Mouse (Mus musculus): ENCODE data around the gene Homer2. TPM values are rescaled to one million over a fixed set of nuclear protein-coding genes. Genes with fewer than 3 reads are reported as not detected.

The Homer2 gene
- polyA plus RNA-seq, 1 experiment from 2014 or later, result 27.0 TPM

- 81% methylated on average over 18 of the region's 18 CpGs for WGBS
- Histone ChIP-seq H3K36me3 (no peaks in the 10 kb centered on the region), H3K9me3 (no peaks in the 10 kb centered on the region), H3K4me2 (no peak overlapping the region), H3K9ac (no peak overlapping the region), H3K4me3 (no peak overlapping the region), H3K4me1 (replicated peaks) (no peaks in the 10 kb centered on the region), H3K27me3 (no peaks in the 10 kb centered on the region), H3K27ac (no peak overlapping the region)
- ATAC-seq (ENCODE audit: low FRiP score), result no peak
Measured at GRCm38 (mm10) chr7:81725986-81726727, 18.8 kb upstream of the Homer2 start.

GRCm38 (mm10) chr7:81723851-81724250, 16.5 kb upstream of the Homer2 start:
- Histone ChIP-seq H3K9ac (no peak overlapping the region), H3K4me3 (no peak overlapping the region), H3K27ac (no peak overlapping the region), H3K4me1 (replicated peaks) (no peaks in the 10 kb centered on the region), H3K4me2 (no peak overlapping the region), H3K36me3 (no peaks in the 10 kb centered on the region), H3K27me3 (no peaks in the 10 kb centered on the region), H3K9me3 (no peaks in the 10 kb centered on the region)
- WGBS, result 93% methylated on average over 10 of the region's 10 CpGs
- no peak for ATAC-seq (ENCODE audit: low FRiP score)

GRCm38 (mm10) chr7:81721271-81721670, 13.9 kb upstream of the Homer2 start:
- no peak for ATAC-seq (ENCODE audit: low FRiP score)
- no peaks in the 10 kb centered on the region for H3K9me3 ChIP-seq
- WGBS, result 68% methylated on average over 5 of the region's 5 CpGs

GRCm38 (mm10) chr7:81719216-81719661, 11.9 kb upstream of the Homer2 start:
- ATAC-seq (ENCODE audit: low FRiP score), result no peak
- H3K36me3 ChIP-seq, result no peaks in the 10 kb centered on the region
- WGBS, result 88% methylated on average over 1 of the region's 1 CpGs
- no peak overlapping the region for H3K4me2 ChIP-seq
- H3K27me3 ChIP-seq, result no peaks in the 10 kb centered on the region
- H3K9ac ChIP-seq, result no peak overlapping the region
- no peak overlapping the region for H3K4me3 ChIP-seq
- no peaks in the 10 kb centered on the region for H3K9me3 ChIP-seq
- no peaks in the 10 kb centered on the region for H3K4me1 ChIP-seq (replicated peaks)
- H3K27ac ChIP-seq, result no peak overlapping the region

More at GRCm38 (mm10) chr7:81721271-81721670, 13.9 kb upstream of the Homer2 start:
- Histone ChIP-seq H3K27me3 (no peaks in the 10 kb centered on the region), H3K27ac (no peak overlapping the region), H3K36me3 (no peaks in the 10 kb centered on the region), H3K4me1 (replicated peaks) (no peaks in the 10 kb centered on the region), H3K4me3 (no peak overlapping the region), H3K4me2 (no peak overlapping the region), H3K9ac (no peak overlapping the region)

GRCm38 (mm10) chr7:81718657-81719056, 11.3 kb upstream of the Homer2 start:
- Histone ChIP-seq H3K36me3 (no peaks in the 10 kb centered on the region), H3K4me2 (no peak overlapping the region), H3K9ac (no peak overlapping the region), H3K9me3 (no peaks in the 10 kb centered on the region), H3K27me3 (no peaks in the 10 kb centered on the region), H3K27ac (no peak overlapping the region), H3K4me3 (no peak overlapping the region), H3K4me1 (replicated peaks) (no peaks in the 10 kb centered on the region)
- 85% methylated on average over 1 of the region's 1 CpGs for WGBS
- no peak for ATAC-seq (ENCODE audit: low FRiP score)

GRCm38 (mm10) chr7:81710166-81710565, 2.8 kb upstream of the Homer2 start:
- Histone ChIP-seq H3K4me1 (replicated peaks) (peaks cover 15% of the 10 kb centered on the region), H3K36me3 (no peaks in the 10 kb centered on the region), H3K27ac (no peak overlapping the region), H3K9ac (no peak overlapping the region), H3K27me3 (peaks cover 25% of the 10 kb centered on the region), H3K4me2 (no peak overlapping the region), H3K9me3 (0 out of 2 replicates have a peak, but pooled peaks cover 5% of the 10 kb centered on the region), H3K4me3 (no peak overlapping the region)
- ATAC-seq (ENCODE audit: low FRiP score), result no peak
- WGBS, result 91% methylated on average over 4 of the region's 4 CpGs

- Histone ChIP-seq H3K4me3 (no peak overlapping the region), H3K27ac (no peak overlapping the region), H3K9ac (no peak overlapping the region), H3K4me1 (replicated peaks) (peaks cover 16% of the 10 kb centered on the region), H3K4me2 (no peak overlapping the region), H3K36me3 (no peaks in the 10 kb centered on the region), H3K9me3 (0 out of 2 replicates have a peak, but pooled peaks cover 5% of the 10 kb centered on the region), H3K27me3 (peaks cover 36% of the 10 kb centered on the region)
- ATAC-seq (ENCODE audit: low FRiP score), result no peak
Measured at GRCm38 (mm10) chr7:81708165-81708564, 838 bp upstream of the Homer2 start.

GRCm38 (mm10) chr7:81706416-81707391, 623 bp downstream of the Homer2 start:
- peak; percentile 80 for ATAC-seq (ENCODE audit: low FRiP score)
- Histone ChIP-seq H3K36me3 (no peaks in the 10 kb centered on the region), H3K27me3 (peaks cover 37% of the 10 kb centered on the region), H3K27ac (peak overlapping the region; percentile 83), H3K4me3 (peak overlapping the region; percentile 73), H3K4me1 (replicated peaks) (peaks cover 16% of the 10 kb centered on the region), H3K9me3 (0 out of 2 replicates have a peak, but pooled peaks cover 5% of the 10 kb centered on the region), H3K9ac (peak overlapping the region; percentile 82), H3K4me2 (peak overlapping the region; percentile 76)
- WGBS, result 1% methylated on average over 75 of the region's 114 CpGs

GRCm38 (mm10) chr7:81706027-81706415, 1.3 kb downstream of the Homer2 start:
- Histone ChIP-seq H3K27me3 (peaks cover 37% of the 10 kb centered on the region), H3K36me3 (no peaks in the 10 kb centered on the region), H3K4me2 (peak overlapping the region; percentile 76), H3K4me1 (replicated peaks) (peaks cover 16% of the 10 kb centered on the region), H3K9me3 (0 out of 2 replicates have a peak, but pooled peaks cover 5% of the 10 kb centered on the region), H3K27ac (peak overlapping the region; percentile 83), H3K4me3 (peak overlapping the region; percentile 73), H3K9ac (peak overlapping the region; percentile 82)
- no peak for ATAC-seq (ENCODE audit: low FRiP score)
- WGBS, result 33% methylated on average over 12 of the region's 12 CpGs

GRCm38 (mm10) chr7:81698357-81698756, 9.0 kb downstream of the Homer2 start:
- Histone ChIP-seq H3K4me2 (no peak overlapping the region), H3K4me1 (replicated peaks) (no peaks in the 10 kb centered on the region; the same call in 1 of the 2 replicates), H3K36me3 (no peaks in the 10 kb centered on the region), H3K27me3 (peaks cover 3% of the 10 kb centered on the region), H3K9me3 (no peaks in the 10 kb centered on the region), H3K27ac (no peak overlapping the region), H3K9ac (no peak overlapping the region), H3K4me3 (no peak overlapping the region)
- ATAC-seq (ENCODE audit: low FRiP score), result no peak
- 90% methylated on average over 13 of the region's 13 CpGs for WGBS

GRCm38 (mm10) chr7:81697954-81698353, 9.4 kb downstream of the Homer2 start:
- no peak overlapping the region for H3K4me3 ChIP-seq
- no peaks in the 10 kb centered on the region; the same call in 1 of the 2 replicates for H3K4me1 ChIP-seq (replicated peaks)
- no peaks in the 10 kb centered on the region for H3K36me3 ChIP-seq
- WGBS, result 74% methylated on average over 4 of the region's 4 CpGs
- no peaks in the 10 kb centered on the region for H3K9me3 ChIP-seq
- no peak overlapping the region for H3K4me2 ChIP-seq
- no peaks in the 10 kb centered on the region for H3K27me3 ChIP-seq
- H3K9ac ChIP-seq, result no peak overlapping the region
- ATAC-seq (ENCODE audit: low FRiP score), result no peak
- no peak overlapping the region for H3K27ac ChIP-seq

Measured in hindbrain, embryonic 13.5 days (tissue).